Mouse (Mus musculus) erythroblast, embryonic 14.5 days (primary cell): Measurements from ENCODE around the gene Il11.

Experiments used
- GATA1 ChIP-seq: IDR thresholded peaks from 2 replicates; pipeline ENCODE4 v1.6.1; 2012; ENCODE audit warnings: low read length, inconsistent platforms, mixed read lengths
- TAL1 ChIP-seq: IDR thresholded peaks from 3 replicates; pipeline ENCODE4 v1.6.1; 2012; ENCODE audit warnings: low read length, inconsistent platforms, mixed read lengths

DNA sequence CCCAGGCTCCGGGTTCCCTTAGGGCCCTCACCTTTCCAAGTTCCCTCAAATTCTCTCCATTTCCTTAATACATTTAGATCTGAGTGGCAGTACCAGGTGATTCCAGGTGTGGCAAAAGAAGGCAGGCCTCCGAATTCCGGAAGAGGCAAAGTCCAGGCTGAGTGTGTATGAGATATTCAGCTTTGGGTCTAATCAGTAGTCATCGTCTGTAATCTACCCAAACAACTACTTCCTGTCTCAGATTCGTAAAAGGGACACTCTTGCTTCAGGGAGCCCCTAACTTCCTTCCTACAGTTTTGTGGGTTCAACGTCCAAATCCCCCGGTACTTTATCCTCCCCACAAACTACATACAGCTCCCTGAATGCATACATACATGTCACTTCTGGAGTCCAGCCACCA is 57.5 kb downstream of the Il11 start, which contains the start of gene Tmem150b:
- TF ChIP-seq TAL1 (no peak), GATA1 (no peak)
